Mouse (Mus musculus): ENCODE measurements at regions not wholly inside any gene's neighbourhood (a gene's known extent, or its start where the extent isn't known, plus 50 kb on each side); places are given as distances from the start of the nearest gene placed in this dataset.
"Not testable (repeated sequence)": the region's sequence is repeated elsewhere in the genome, so short reads cannot be mapped to it uniquely, and the experiment has no call there.

DNA sequence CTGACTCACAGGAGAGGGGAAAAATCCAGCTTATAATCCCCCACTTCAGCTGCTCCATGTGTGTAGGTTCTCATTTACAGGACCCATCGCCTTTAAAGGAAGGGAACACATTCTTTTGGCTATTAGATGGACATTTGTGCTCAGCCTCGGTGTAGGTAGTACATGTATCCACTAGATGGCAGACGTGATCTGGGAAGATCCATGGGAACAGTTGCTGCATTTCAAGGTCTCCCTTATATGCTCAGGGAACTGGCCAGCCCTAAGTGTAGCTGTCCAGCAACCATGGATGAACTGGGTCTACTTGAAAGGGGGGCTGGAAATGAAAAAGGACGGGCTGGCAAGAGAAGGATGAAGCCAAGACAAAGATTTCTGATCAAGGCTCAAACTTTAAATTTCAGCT lies 124.0 kb downstream of the Akain1 start:
- peak; percentile 24 for DNase-seq (ENCODE audit: low spot score)

DNA sequence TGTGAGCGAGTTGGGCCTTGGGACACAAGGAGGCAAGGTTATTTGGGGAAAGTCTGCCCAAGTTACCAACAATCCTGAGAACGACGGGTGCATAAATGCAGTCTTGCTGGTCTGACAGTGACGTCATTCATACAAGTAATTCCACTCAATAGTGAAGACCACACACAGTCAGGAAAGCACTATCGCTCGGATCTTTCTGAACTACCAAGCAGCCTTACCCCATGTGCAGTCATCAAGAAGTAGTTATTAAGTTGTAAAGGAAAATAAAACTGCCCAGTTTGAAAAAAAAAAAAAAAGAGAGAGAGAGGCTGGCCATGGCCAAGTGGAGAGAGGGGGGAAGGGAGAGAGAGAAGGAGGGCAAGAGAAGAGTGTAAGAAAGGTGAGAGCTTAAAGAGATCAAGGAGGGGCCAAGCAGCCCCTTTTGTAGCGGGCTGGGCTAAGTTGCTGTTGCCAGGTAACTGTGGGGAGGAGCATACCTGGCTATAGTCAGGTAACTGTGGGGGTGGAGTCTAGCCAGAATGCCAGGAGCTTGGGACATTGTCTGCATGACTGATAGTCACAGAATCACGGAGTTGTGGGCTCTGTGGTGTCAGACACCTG lies 132.0 kb downstream of the Akain1 start:
- not testable (repeated sequence) for DNase-seq (ENCODE audit: low spot score)

DNA sequence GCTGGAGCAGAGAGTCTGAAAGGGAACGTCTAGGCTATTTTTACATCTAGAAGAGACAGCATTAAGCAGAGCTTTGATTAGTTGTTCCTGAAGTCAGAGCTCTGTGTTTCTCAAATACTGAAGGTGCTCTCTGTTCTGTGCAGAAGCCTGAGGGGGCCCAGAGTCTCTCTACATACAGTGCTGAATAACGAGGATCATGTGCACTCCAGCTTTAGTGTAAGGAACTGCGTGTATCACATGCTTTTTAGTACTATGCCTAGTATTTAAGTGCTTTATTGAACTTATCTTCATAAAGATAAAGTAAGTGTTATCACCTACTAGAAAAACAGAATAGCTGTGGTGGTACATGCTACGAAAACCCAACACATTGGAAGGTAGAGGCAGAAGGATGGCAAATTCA lies 151.4 kb downstream of the Akain1 start:
- no peak for DNase-seq (ENCODE audit: low spot score)

DNA sequence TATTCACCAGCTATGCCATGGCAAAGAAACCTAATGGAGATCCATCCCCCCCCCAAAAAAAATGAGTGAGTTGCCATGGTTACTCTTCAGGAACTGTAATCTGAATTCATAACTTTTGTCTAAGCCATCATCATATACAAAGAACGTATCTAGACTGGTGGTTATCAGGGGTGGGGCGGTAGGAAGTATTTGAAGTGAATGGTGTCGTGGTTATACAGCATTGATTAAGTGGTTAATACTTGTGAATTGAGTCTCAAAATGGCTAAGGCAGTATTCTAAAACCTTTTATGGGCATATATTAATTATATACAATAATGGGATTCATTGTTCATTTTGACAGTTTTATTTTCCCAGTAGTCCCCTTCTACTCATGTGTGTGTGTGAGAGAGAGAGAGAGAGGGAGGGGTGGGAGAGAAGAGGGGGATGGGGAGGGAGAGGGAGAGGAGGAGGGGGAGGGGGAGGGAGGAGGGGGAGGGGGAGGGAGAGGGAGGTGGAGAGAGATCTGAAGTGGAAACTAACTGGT lies 158.7 kb downstream of the Akain1 start:
- no peak for DNase-seq (ENCODE audit: low spot score)

DNA sequence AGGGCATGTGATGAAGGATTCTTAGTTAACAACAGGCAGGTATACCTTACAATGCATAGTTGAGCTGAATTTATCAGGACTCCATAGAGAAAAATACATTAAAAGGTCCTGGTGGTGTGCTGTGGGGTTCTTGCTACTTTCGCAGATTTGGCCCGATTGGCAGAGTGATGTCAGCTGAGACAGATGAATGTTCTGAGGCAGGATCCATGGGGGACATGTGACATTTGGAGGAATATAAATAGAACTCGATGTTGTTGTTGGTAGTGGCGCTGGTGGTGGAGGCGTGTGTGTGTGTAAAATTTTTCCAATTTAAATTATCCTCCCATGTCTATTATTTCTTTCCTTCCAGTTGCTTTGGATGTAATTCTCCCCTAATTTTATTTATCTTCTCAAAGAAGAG lies 159.3 kb downstream of the Akain1 start:
- DNase-seq (ENCODE audit: low spot score): no peak

- DNase-seq (ENCODE audit: low spot score): no peak
These were observed 164.5 kb downstream of the Akain1 start for GRCm38 (mm10) chr17:69603596-69603995.

GRCm38 (mm10) chr17:69604698-69605097 lies 165.6 kb downstream of the Akain1 start:
- no peak for DNase-seq (ENCODE audit: low spot score)

DNA sequence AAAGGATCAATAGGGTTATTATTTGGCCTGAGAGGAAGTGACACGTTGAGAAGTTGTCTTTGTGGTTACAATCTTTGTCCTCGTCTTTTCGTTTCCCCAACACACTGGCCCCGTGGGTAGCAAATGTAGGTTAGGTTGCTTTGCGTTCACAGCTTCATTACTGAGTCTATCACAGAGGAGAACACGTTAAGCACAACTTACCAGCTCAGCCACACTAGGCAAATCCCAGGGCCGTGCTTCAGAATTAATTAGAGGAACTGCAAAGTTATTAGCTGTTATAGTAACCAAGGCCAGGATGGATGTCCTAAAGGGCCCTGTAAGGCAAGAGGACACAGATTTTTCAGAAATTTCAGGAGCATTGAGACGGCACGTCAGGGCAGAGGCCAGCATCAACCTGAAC lies 166.3 kb downstream of the Akain1 start:
- no peak for DNase-seq (ENCODE audit: low spot score)

GRCm38 (mm10) chr17:69631411-69631810 lies 192.3 kb downstream of the Akain1 start:
- no peak for DNase-seq (ENCODE audit: low spot score)

DNA sequence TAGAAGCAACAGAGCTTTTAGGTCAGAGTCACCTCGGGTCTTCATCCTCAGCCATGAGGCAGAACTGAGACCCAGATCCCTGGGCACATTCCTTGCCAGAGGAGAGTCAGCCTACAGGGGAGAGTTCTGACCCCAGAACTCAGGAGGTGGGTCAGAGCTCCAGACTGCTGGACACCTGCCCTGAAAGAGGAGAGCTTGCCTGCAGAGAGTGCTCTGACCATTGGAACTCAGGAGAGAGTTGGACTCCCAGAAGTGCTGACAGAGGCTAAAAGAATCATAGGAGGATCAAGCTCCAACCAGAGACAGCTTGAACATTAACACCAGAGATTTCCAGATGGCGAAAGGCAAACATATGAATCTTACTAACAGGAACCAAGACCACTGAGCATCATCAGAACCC lies 211.4 kb downstream of the Akain1 start:
- not testable (repeated sequence) for DNase-seq (ENCODE audit: low spot score)

- no peak for DNase-seq (ENCODE audit: low spot score)
These were observed 215.5 kb downstream of the Akain1 start for GRCm38 (mm10) chr17:69654586-69654985.

- peak; percentile 72 for DNase-seq (ENCODE audit: low spot score)
These were observed 233.4 kb downstream of the Akain1 start for GRCm38 (mm10) chr17:69672530-69672929.

GRCm38 (mm10) chr17:69683091-69683490 lies 244.0 kb downstream of the Akain1 start:
- no peak for DNase-seq (ENCODE audit: low spot score)

DNA sequence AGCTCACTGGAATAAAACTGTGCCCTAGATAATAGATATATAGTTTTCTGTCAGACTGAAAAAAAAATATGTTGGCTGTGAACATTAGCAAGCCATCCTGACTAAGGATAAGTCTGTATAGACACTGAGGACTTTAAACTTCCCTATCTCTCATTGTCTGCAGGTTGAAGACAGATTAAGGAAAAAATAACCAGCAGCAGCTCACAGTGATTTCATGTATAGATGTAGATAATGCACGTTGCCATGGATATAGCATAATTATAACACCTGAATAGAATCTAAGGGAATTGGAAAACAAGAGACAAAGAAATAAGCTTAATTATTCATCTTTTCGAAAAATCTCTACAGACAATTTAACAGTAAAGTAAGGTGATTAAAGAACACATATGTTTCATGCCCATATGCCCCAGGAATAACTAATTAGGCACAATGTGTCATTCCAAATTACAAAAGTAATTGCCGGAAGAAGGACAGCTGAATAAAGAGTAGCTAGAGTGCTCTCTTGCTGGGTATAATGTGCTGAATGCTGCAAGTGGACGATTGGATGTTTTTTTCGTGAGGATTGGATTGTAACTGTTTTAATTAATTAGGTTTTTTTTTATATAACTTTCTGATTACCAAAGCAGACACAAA lies 246.6 kb downstream of the Akain1 start:
- DNase-seq (ENCODE audit: low spot score): no peak

DNA sequence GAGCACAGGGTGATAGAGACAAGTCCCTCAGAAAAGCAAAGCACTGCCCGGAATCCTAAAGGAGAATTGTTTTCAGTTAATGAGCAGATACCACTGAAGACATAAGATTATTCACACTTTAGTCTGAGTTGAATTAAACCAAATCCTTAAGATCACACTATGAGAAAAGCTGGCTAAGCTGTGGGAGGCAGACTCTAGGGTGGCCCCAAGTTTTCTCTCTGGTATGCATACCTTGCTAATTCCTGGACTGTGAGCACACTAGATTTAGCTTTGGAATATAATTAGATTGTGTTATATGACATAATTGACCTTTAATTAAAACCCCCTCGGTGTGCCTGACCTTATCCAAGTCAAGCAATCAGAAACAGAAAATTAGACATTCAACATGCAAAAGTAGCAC lies 247.3 kb downstream of the Akain1 start:
- DNase-seq (ENCODE audit: low spot score): no peak

DNA sequence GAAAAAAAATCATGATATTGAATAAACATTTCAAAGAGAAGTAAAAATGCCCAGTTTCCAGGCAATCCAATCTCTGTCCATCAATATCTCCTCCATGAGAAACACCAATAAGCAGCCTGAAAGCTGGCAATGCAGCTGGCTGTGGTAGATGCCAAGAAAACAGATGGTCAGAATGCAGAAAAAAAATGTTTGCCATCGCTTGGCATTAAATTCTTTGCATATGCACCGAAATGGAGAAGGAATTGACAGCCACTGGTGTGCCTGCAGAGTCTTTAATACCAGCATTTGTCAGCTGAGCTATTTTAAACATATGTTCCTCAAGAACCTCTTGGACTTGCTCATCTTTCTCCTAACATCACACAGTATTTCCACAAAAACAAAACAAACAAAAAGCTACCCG lies 256.2 kb downstream of the Akain1 start:
- no peak for DNase-seq (ENCODE audit: low spot score)

DNA sequence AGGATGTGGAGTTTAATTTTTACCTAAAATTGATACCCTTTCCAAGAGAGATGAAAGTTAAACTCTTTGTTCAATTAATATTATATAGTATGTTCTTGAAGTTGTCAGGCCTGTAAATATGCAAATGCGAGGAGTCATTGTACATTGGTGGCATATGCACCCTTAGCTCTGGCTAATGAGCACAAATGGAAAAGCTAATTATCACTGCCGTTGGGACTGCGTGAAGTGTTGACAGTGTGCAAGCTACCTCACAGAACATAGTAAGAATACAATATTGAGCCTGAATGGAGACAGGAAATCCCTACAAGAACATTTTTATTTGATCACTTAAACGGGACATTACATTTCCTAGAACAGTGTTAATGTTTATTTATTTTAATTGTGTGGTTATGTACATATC lies 241.5 kb upstream of the Dlgap1 start:
- no peak for DNase-seq (ENCODE audit: low spot score)

DNA sequence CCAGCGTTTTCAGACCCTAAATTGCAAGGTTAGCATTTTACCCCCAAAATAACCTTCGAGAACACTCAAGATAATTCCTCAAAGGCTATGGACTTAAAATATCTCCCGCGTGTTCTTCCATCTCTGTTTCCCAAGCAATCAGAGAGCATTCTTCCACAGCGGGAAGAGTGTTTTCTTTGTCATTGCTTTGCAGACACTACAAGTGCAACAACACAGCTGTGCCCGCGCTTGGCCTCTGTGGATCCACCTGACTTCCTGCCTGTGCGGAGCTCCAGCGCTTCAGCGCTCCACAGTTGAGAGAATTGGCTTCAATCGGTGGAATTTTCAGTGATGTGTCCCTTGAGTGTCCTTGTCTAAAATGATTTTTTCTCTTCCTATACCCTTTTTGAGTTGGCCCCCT lies 235.9 kb upstream of the Dlgap1 start:
- no peak for DNase-seq (ENCODE audit: low spot score)

DNA sequence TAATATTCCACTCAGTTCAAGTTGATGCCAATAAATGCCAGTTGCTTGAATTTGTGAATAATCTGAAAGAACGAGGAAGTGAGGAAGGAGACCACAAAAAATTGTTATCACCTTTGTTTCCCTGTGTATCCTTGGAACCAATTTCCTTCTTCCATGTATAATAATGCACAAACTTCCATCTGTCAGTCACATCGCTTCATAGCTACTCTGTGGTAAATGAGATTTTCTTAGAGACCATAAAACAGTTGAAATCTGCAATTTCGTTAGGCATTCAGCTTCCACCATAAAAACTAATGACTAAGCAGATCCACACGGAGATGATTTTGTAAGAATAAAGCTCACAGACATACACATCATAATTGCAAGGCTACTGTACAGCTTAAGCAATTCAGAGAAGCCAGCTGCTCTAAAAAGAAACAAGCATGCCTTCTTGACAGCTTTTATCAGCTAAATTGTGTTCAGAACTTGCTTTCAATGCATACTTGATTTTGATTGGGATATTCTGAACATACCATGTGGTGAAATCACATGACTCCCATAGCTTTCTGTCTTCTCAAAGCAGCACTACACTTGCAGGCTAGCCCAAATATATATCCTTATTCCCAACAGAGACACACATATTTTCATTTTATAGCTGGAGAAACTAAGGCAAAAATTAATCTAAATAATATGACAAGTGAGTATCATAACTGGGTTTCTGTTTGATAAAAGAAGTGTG lies 232.3 kb upstream of the Dlgap1 start:
- DNase-seq (ENCODE audit: low spot score): no peak

DNA sequence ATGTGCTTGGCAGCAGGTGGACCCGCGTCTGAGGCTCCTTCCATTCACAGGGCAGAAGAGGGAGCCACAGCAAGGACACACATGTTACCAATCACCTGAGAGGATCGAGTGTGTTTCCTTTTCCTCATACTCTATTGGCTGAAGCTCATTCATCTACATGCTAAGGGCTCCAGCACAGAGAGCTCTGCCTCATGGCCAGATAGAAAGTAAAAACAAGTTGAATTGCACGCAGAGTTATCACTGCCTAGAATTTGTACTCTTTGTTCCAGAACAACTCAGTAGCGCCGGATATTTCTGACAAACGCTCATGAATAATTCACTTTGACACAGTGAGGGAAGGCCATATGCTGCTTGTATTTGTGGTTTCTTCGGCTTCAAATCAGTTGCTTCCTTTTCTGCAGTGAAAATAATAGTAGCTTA lies 199.9 kb upstream of the Dlgap1 start:
- DNase-seq (ENCODE audit: low spot score): no peak

DNA sequence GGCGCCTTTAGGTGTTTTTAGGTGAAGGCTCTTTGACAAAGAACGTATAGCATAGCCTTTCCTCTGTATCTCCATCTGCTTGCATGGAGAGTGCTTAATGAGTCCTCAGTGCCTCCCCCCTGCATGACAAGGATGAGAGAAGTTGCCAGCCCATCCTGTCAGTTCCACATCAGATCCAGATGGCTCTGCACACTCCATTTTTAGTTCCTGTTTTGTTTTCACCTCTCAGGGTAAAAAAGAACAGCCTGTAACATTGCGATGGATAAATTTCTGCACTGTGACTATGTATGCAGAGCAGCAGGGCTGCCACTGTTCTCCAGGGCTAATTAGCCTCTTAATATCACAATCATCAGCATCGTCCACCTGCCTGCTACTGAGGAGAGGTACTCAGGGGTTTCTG lies 198.8 kb upstream of the Dlgap1 start:
- DNase-seq (ENCODE audit: low spot score): no peak

- no peak for DNase-seq (ENCODE audit: low spot score)
These were observed 187.7 kb upstream of the Dlgap1 start for GRCm38 (mm10) chr17:69781201-69781600.

- DNase-seq (ENCODE audit: low spot score): no peak
These were observed 181.9 kb upstream of the Dlgap1 start for GRCm38 (mm10) chr17:69786985-69787384.

Data from ovary, adult 18-20 months (tissue).